Mouse (Mus musculus): ENCODE results near the gene 9230112D13Rik.

9230112D13Rik gene

GRCm38 (mm10) chr14:34541896-34542295 is 19.3 kb upstream of the 9230112D13Rik start:
- DNase-seq (ENCODE audit: extremely low read depth, low read depth) = no peak

DNA sequence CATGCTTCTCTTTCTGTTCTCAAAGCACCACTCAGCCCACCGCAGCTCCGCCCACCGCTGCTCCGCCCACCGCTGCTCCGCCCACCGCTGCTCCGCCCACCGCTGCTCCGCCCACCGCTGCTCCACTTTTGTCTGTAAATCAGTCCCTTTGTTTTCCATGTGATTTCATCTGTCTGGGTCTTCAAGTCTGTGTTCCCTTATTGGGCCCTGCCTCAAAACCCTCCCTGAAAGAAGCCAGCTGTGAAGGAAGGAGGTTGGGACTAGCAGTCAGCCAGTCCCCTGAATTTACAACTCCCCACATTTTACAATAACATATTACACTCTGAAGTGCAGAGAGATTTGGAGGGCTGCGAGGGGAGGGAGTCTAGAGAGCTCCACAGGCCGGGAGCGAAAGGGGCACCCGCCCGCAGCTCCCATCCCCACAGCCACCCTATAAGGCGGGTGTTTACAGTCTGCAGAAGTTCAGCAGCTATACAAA is 18.1 kb upstream of the 9230112D13Rik start:
- DNase-seq (ENCODE audit: extremely low read depth, low read depth) = no peak

- no peak for DNase-seq (ENCODE audit: extremely low read depth, low read depth)
Measured at GRCm38 (mm10) chr14:34535883-34536282, 13.3 kb upstream of the 9230112D13Rik start.

DNA sequence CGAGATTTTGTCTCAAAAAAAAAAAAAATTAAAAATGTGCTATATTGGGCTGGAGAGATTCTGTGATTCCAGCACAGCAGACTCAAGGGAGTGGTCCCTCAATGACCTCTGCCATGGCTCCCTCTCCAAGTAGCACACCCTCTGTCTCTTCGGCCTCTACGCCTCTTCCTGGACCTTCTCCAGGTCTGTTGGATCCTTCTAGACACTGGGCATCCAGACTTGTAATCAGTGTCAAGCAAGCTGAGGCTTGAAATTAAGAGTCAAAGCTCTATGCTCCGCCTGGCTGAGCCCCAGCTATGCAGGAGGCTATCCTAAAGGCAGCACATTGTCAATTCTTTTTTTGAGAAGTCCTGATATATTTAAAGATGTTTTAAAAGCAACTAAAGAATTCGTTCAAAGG is 10.9 kb upstream of the 9230112D13Rik start:
- DNase-seq (ENCODE audit: extremely low read depth, low read depth) = no peak

- no peak for DNase-seq (ENCODE audit: extremely low read depth, low read depth)
Measured at GRCm38 (mm10) chr14:34532536-34532935, 9.9 kb upstream of the 9230112D13Rik start.

DNA sequence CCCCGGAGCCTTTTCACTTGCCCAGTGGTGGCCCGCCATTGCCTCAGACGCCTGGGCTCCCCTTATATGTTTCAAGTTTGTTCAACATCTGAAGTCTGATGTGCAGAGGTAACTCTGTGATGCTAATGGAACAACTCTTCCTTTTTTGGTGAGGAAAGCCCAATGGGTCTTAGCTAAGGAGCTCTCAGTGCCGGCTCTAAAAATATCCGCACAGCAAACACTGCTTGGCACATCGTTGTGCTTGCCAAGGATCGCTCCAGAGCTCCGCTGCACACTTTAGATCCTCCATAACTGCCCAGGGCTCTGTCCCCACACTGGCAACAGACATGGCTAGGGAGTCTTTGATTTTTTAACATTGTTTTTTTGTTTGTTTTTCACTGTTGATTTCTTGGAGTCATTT is 6.2 kb upstream of the 9230112D13Rik start:
- no peak for DNase-seq (ENCODE audit: extremely low read depth, low read depth)

- DNase-seq (ENCODE audit: extremely low read depth, low read depth) = no peak
Measured at GRCm38 (mm10) chr14:34517959-34518544, 4.5 kb downstream of the 9230112D13Rik start.

DNA sequence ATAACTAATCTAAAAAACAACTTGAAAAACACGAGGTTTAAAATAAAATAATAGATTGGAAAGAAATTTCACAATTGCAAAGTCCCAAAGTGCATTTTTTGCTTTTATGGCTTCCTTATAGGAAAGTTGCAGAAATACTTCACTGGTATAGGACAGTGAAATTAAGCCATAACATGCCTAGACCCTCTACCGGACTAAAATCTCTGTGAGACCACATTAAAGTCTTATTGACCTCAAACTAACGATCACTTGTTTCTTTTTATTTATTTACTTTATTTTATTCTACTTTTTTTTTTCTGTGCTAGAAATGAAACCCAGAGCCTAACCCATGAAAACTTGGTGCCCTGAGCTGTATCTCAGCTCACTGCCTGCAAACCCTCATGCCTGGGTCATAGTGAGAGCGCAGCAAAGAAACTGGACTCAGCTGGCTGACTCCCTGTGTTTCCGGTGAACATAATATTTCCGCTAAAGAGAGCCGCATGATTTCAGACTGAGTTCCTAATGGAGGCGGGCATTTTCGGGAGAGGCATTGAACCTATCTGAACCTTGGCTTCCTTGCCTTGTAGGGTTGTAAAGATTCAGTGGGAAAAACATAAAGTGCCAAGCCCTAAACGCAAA is 5.5 kb downstream of the 9230112D13Rik start:
- no peak for DNase-seq (ENCODE audit: extremely low read depth, low read depth)

GRCm38 (mm10) chr14:34515860-34516259 is 6.7 kb downstream of the 9230112D13Rik start:
- no peak for DNase-seq (ENCODE audit: extremely low read depth, low read depth)

GRCm38 (mm10) chr14:34514120-34514519 is 8.5 kb downstream of the 9230112D13Rik start:
- DNase-seq (ENCODE audit: extremely low read depth, low read depth) = no peak

- DNase-seq (ENCODE audit: extremely low read depth, low read depth) = no peak
Measured at GRCm38 (mm10) chr14:34512602-34513001, 10.0 kb downstream of the 9230112D13Rik start.

GRCm38 (mm10) chr14:34511901-34512300 is 10.7 kb downstream of the 9230112D13Rik start:
- no peak for DNase-seq (ENCODE audit: extremely low read depth, low read depth)

DNA sequence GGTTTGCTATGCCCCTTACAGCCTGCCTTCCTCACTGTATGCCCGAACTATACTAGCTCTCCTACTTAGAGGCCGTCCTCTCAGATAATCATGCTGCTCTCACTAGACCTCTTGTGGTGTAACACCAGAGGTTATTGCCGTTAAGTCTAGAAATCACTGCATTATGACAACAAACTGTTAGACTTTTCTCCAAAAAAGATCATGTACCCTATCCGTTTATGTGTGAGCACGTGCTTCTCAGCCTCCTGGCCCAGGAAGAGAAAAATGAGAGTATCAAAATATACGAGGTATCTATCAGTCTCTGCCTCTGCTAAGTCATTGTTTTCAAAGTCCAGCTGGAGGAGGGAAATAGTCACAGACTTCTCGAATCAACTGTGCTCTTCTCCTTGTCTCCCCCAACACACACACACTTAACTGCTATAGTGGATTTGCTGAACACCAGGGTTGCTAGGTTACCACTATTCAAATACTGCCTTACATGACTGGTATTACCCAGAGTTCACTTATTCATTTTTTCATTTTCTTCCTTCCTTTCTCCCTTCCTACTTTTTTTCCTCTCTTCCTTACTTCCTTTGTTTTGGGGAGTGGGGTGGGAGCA is 13.7 kb downstream of the 9230112D13Rik start:
- DNase-seq (ENCODE audit: extremely low read depth, low read depth) = no peak

- peak; percentile 38 for DNase-seq (ENCODE audit: extremely low read depth, low read depth)
Measured at GRCm38 (mm10) chr14:34508187-34508840, 14.3 kb downstream of the 9230112D13Rik start.

- DNase-seq (ENCODE audit: extremely low read depth, low read depth) = no peak
Measured at GRCm38 (mm10) chr14:34505309-34505708, 17.3 kb downstream of the 9230112D13Rik start.

DNA sequence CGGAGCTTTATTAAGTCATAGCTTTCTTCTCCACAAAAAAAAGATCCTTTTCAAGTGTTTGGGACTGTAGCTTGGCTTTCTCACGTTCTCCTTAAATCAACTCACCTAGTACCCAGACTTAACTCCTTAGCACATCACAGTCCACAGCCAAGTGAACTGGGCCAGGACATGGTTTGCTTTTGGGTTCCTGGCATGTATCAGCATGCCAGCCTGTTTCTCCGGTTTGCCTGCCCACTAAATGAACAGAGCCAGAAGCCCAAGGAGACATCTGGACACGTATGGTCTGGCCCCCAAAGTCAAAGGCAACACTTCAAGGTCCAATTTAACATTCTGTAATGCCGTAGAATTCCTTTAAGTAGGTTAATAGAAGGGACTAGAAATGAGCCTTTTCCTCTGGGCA is 18.2 kb downstream of the 9230112D13Rik start:
- DNase-seq (ENCODE audit: extremely low read depth, low read depth) = no peak

DNA sequence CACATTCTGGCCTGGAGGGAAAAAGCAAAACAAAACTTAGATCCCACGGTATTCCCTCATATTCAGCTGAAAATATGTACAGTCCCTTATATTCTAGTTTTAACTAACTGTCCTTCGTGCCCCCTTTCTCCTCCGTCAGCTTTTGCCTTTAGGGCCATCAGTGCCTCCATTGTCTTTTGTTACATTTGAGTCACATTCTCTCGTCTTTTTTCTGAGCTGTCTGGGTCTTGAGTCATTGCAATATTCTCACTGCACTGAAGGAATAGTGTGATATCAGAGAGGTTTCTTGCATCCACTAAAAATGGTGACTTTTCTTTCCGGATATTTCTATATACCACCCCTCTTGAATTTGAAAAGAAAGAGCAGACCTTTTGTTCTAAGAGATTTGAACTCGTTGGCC is 18.8 kb downstream of the 9230112D13Rik start:
- DNase-seq (ENCODE audit: extremely low read depth, low read depth) = no peak

GRCm38 (mm10) chr14:34503325-34503647 is 19.3 kb downstream of the 9230112D13Rik start, which contains the start of gene Bmpr1a:
TSS of gene Bmpr1a (minus strand) at chr14:34503341.
- DNase-seq (ENCODE audit: extremely low read depth, low read depth) = no peak

- DNase-seq (ENCODE audit: extremely low read depth, low read depth) = no peak
Measured at GRCm38 (mm10) chr14:34502475-34503324, 19.9 kb downstream of the 9230112D13Rik start.

- DNase-seq (ENCODE audit: extremely low read depth, low read depth) = no peak
Measured at GRCm38 (mm10) chr14:34501804-34502474, 20.7 kb downstream of the 9230112D13Rik start.

DNA sequence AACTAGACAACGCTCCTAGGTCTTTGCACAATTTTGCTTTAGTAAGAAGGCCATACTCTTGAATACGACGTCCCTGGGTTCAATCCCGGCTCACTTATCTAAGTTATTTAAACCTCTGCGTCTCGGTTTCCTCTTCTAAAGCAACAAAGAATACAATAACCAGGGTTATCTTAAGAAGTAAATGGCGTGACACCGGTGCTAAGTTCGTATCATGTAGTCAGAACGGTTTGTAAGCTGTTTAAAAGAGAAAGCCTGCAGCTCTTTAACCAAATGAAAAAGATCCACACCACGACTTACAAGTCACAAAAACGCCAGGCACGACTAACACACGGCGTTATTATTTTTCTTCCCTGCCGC is 21.2 kb downstream of the 9230112D13Rik start:
- no peak for DNase-seq (ENCODE audit: extremely low read depth, low read depth)
